Mouse (Mus musculus) heart, embryonic 10.5 days (tissue): ENCODE results near the gene Garem2. TPM values are rescaled to one million over a fixed set of nuclear protein-coding genes. Genes with fewer than 3 reads are reported as not detected.

Source experiments
- DNase-seq: peaks from one replicate; pipeline ENCODE4 v3.0.0-alpha.2; 2017; ENCODE audit warnings: low spot score
- H3K27ac ChIP-seq: fragments of 300-500 bp; sonication (generic); 2 replicates; pipeline ENCODE4 v1.5.1; 2016; ENCODE audit warnings: mild to moderate bottlenecking
- H3K27me3 ChIP-seq: fragments of 300-500 bp; sonication (generic); 2 replicates; pipeline ENCODE4 v1.6.1; 2016; ENCODE audit warnings: mild to moderate bottlenecking; ENCODE audit not compliant: poor library complexity, insufficient read depth, severe bottlenecking
- H3K36me3 ChIP-seq: fragments of 300-500 bp; sonication (generic); 2 replicates; pipeline ENCODE4 v1.6.1; 2016; ENCODE audit warnings: mild to moderate bottlenecking, moderate library complexity
- H3K4me1 ChIP-seq: fragments of 300-500 bp; sonication (generic); 2 replicates; pipeline ENCODE4 v1.6.1; 2016; ENCODE audit warnings: mild to moderate bottlenecking
- H3K4me3 ChIP-seq: fragments of 300-500 bp; sonication (generic); 2 replicates; pipeline ENCODE4 v1.5.1; 2016; ENCODE audit warnings: mild to moderate bottlenecking, moderate library complexity
- H3K9me3 ChIP-seq: fragments of 300-500 bp; sonication (generic); 2 replicates; pipeline ENCODE4 v1.6.1; 2016; ENCODE audit warnings: mild to moderate bottlenecking, moderate library complexity
- WGBS: fragments of 180-500 bp; shearing (Covaris S2); methylation state at CpG from one replicate; pipeline ENCODE4 v1.1.7; 2016; 5-methylcytosine and 5-hydroxymethylcytosine counted together
- polyA plus RNA-seq: library from polyadenylated mRNA; unstranded; fragments of >200 nt; fragmentation: Nextera tagmentation; extraction: Ambion mirVana; gene quantifications from 2 replicates; pipeline ENCODE4 v1.2.1, GENCODE M21; 2016

Garem2 gene
- polyA plus RNA-seq, 1 experiment from 2014 or later: 0.39 TPM

GRCm38 (mm10) chr5:30104339-30104738 lies 622 bp upstream of the Garem2 start:
- H3K9me3 ChIP-seq: no peaks in the 10 kb centered on the region; the same call in none of the 2 replicates
- no peak overlapping the region for H3K27ac ChIP-seq
- WGBS: 3% methylated on average over 12 of the region's 12 CpGs
- H3K4me1 ChIP-seq: peaks cover 30% of the 10 kb centered on the region
- peak overlapping the region; percentile 65 for H3K4me3 ChIP-seq
- peaks cover 70% of the 10 kb centered on the region for H3K27me3 ChIP-seq
- H3K36me3 ChIP-seq: no peaks in the 10 kb centered on the region
- peak; percentile 71 for DNase-seq

GRCm38 (mm10) chr5:30105668-30106300 lies 823 bp downstream of the Garem2 start, which contains the start of gene 3110082J24Rik:
Gene 3110082J24Rik, minus strand, starts transcription at chr5:30106086.
- Histone ChIP-seq H3K27me3 (peaks cover 85% of the 10 kb centered on the region), H3K4me3 (peak within 1 kb of the TSS; percentile 65), H3K9me3 (no peaks in the 10 kb centered on the region; the same call in 1 of the 2 replicates), H3K4me1 (peaks cover 41% of the 10 kb centered on the region), H3K27ac (peak within 1 kb of the TSS; percentile 56; the same call in 1 of the 2 replicates), H3K36me3 (no peaks in the 10 kb centered on the region)
- 3% methylated on average over 28 of the region's 29 CpGs for WGBS
- DNase-seq: peak; percentile 74

GRCm38 (mm10) chr5:30106756-30107155 lies 1.8 kb downstream of the Garem2 start:
- DNase-seq: no peak
- Histone ChIP-seq H3K9me3 (no peaks in the 10 kb centered on the region), H3K4me3 (no peak overlapping the region), H3K4me1 (peaks cover 49% of the 10 kb centered on the region), H3K27me3 (peaks cover 94% of the 10 kb centered on the region), H3K36me3 (no peaks in the 10 kb centered on the region), H3K27ac (no peak overlapping the region)
- 15% methylated on average over 2 of the region's 2 CpGs for WGBS

GRCm38 (mm10) chr5:30107186-30107585 lies 2.2 kb downstream of the Garem2 start:
- H3K27ac ChIP-seq: no peak overlapping the region
- peak; percentile 56 for DNase-seq
- H3K27me3 ChIP-seq: peaks cover 99% of the 10 kb centered on the region
- no peak overlapping the region for H3K4me3 ChIP-seq
- H3K4me1 ChIP-seq: peaks cover 49% of the 10 kb centered on the region
- WGBS: 1% methylated on average over 7 of the region's 7 CpGs
- no peaks in the 10 kb centered on the region for H3K9me3 ChIP-seq
- no peaks in the 10 kb centered on the region for H3K36me3 ChIP-seq

- Histone ChIP-seq H3K9me3 (no peaks in the 10 kb centered on the region), H3K4me1 (peaks cover 49% of the 10 kb centered on the region), H3K36me3 (no peaks in the 10 kb centered on the region), H3K4me3 (no peak overlapping the region), H3K27ac (no peak overlapping the region), H3K27me3 (peaks cover 100% of the 10 kb centered on the region)
- 8% methylated on average over 5 of the region's 5 CpGs for WGBS
- DNase-seq: peak; percentile 75
Measured at GRCm38 (mm10) chr5:30107611-30108041, 2.7 kb downstream of the Garem2 start.

- Histone ChIP-seq H3K4me3 (no peak overlapping the region), H3K4me1 (peaks cover 49% of the 10 kb centered on the region), H3K36me3 (no peaks in the 10 kb centered on the region), H3K27me3 (peaks cover 100% of the 10 kb centered on the region), H3K27ac (no peak overlapping the region), H3K9me3 (no peaks in the 10 kb centered on the region)
- DNase-seq: peak; percentile 71
- WGBS: 56% methylated on average over 6 of the region's 6 CpGs
Measured at GRCm38 (mm10) chr5:30108233-30108632, 3.3 kb downstream of the Garem2 start.

GRCm38 (mm10) chr5:30109899-30110298 lies 4.9 kb downstream of the Garem2 start:
- peaks cover 60% of the 10 kb centered on the region for H3K4me1 ChIP-seq
- H3K4me3 ChIP-seq: no peak overlapping the region
- WGBS: 46% methylated on average over 2 of the region's 2 CpGs

GRCm38 (mm10) chr5:30110371-30111060 lies 5.6 kb downstream of the Garem2 start:
- peaks cover 100% of the 10 kb centered on the region for H3K27me3 ChIP-seq
- H3K9me3 ChIP-seq: no peaks in the 10 kb centered on the region
- peaks cover 55% of the 10 kb centered on the region for H3K4me1 ChIP-seq
- H3K36me3 ChIP-seq: no peaks in the 10 kb centered on the region
- peak overlapping the region; percentile 51 for H3K4me3 ChIP-seq
- peak; percentile 72 for DNase-seq
- peak overlapping the region; percentile 47; the same call in 1 of the 2 replicates for H3K27ac ChIP-seq
- 8% methylated on average over 21 of the region's 22 CpGs for WGBS

More at GRCm38 (mm10) chr5:30109899-30110298, 4.9 kb downstream of the Garem2 start:
- peak; percentile 47 for DNase-seq
- H3K36me3 ChIP-seq: no peaks in the 10 kb centered on the region
- H3K9me3 ChIP-seq: no peaks in the 10 kb centered on the region
- peaks cover 100% of the 10 kb centered on the region for H3K27me3 ChIP-seq
- no peak overlapping the region for H3K27ac ChIP-seq

GRCm38 (mm10) chr5:30111126-30111525 lies 6.2 kb downstream of the Garem2 start:
- peak overlapping the region; percentile 51 for H3K4me3 ChIP-seq
- H3K27me3 ChIP-seq: peaks cover 99% of the 10 kb centered on the region
- peak overlapping the region; percentile 47; the same call in 1 of the 2 replicates for H3K27ac ChIP-seq
- under 1% methylated on average over 18 of the region's 18 CpGs for WGBS
- H3K9me3 ChIP-seq: no peaks in the 10 kb centered on the region
- H3K4me1 ChIP-seq: peaks cover 49% of the 10 kb centered on the region
- peak; percentile 87 for DNase-seq
- H3K36me3 ChIP-seq: no peaks in the 10 kb centered on the region

- DNase-seq: no peak
- peaks cover 47% of the 10 kb centered on the region for H3K4me1 ChIP-seq
- H3K27ac ChIP-seq: 0 out of 2 replicates have a peak overlapping the region, but pooled peaks have one; percentile 11
- no peak overlapping the region for H3K4me3 ChIP-seq
- H3K36me3 ChIP-seq: peaks cover 3% of the 10 kb centered on the region
- WGBS: 67% methylated on average over 3 of the region's 3 CpGs
- H3K9me3 ChIP-seq: no peaks in the 10 kb centered on the region
- peaks cover 99% of the 10 kb centered on the region for H3K27me3 ChIP-seq
Measured at GRCm38 (mm10) chr5:30111771-30112170, 6.8 kb downstream of the Garem2 start.

- no peak overlapping the region for H3K27ac ChIP-seq
- H3K9me3 ChIP-seq: no peaks in the 10 kb centered on the region
- peaks cover 11% of the 10 kb centered on the region for H3K36me3 ChIP-seq
- 77% methylated on average over 3 of the region's 3 CpGs for WGBS
- DNase-seq: no peak
- peaks cover 40% of the 10 kb centered on the region for H3K4me1 ChIP-seq
- H3K4me3 ChIP-seq: no peak overlapping the region
- peaks cover 98% of the 10 kb centered on the region for H3K27me3 ChIP-seq
Measured at GRCm38 (mm10) chr5:30112533-30113068, 7.6 kb downstream of the Garem2 start.

GRCm38 (mm10) chr5:30113881-30114760 lies 9.2 kb downstream of the Garem2 start:
- Histone ChIP-seq H3K27me3 (peaks cover 83% of the 10 kb centered on the region), H3K4me3 (peak overlapping the region; percentile 73), H3K9me3 (no peaks in the 10 kb centered on the region), H3K36me3 (peaks cover 26% of the 10 kb centered on the region), H3K4me1 (peaks cover 34% of the 10 kb centered on the region), H3K27ac (peak overlapping the region; percentile 59)
- under 1% methylated on average over 102 of the region's 103 CpGs for WGBS
- peak; percentile 88 for DNase-seq
